Mouse (Mus musculus): Measurements from ENCODE around the gene Ints6.
A peak's percentile ranks its signal among the peaks of the same experiment; 100 is the strongest.
"Not testable (repeated sequence)": the region's sequence is repeated elsewhere in the genome, so short reads cannot be mapped to it uniquely, and the experiment has no call there.

The Ints6 gene

DNA sequence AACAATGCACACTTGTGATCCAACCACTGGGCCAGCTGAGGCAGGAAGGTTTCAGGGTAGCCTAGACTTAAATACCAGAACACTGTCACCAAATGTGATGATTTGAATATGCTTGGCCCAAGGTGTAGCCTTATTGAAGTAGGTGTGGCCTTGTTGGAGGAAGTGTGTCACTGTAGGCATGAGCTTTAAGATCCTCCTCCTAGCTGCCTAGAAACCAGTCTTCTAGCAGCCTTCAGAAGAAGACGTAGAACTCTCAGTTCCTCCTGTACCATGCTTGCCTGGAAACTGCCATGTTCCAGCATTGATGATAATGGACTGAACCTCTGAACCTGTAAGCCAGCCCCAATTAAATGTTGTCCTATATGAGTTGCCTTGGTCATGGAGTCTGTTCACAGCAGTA is 25.3 kb downstream of the Ints6 start:
- no peak for DNase-seq

DNA sequence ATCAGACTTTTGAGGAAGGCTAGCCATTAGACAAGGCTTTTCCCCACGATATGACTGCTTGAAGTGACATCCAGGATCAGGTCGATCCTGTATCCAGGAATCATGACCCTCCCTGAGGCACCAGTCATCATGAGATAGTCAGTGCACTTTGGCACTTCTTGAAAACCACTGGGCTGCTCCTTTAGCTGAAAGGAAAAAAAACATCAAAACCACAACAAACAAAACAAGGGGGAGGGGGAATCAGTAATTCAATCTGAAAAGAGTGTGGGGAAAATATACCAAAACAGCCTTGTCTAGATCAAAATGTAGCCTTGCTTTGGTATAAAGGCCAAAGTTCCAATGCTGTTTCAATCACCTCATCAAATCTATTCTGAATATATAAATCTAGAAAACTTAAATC is 27.3 kb downstream of the Ints6 start:
- no peak for DNase-seq

DNA sequence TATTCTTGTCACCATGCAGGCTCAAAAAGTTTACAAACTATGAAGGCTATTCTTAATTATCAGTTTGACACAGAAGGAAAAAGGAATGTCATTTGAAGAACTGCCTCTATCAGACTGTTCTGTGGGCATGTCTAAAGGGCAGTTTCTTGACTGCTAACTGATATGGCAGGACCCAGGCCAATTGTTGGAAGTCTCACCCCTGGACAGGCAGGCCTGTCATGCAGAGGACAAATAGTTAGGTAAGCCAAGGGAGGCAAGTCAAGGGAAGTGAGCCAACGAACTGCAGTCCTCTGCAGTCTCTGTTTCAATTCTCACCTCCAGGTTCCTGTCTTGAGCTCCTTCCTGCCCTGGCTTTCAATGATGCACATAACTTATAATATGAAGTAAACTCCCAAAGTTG is 29.1 kb downstream of the Ints6 start:
- DNase-seq, result no peak

DNA sequence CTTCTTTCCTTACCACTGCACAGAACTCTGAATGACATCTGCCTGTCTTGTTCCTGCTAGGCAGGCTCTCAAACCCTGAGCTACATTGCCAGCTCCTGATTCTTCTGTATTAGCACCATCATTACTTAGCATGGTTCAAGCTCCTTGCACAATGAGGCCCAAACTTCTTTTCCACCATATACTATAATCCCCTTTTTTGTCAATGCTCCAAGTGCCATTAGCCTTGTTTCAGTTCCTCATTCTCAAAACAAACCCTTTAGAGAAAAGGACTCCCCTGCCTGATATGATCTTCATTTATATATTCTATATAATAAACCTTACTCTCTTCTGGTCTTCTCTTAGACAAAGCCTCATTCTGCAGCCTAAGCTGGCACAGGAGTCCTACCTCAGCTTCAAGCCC is 36.4 kb downstream of the Ints6 start:
- DNase-seq, result no peak

DNA sequence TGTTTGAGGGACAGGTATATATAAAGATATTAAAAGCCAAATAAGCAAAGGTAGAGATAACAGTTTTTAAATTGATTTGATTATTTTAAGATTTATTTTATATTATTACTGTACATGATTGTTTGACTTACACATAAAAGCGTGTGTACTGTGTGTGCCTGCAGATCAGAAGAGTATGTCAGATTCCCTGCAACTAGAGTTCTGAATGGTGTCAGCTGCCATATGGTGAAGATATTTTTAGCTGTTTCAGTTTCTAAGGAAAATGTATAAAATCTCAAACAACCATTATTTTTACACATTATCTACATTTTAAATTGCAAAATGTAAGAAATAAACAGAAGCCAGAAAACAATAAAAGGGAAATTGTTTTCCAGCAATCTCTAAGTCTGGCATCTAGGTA is 39.3 kb downstream of the Ints6 start:
- DNase-seq, result no peak

DNA sequence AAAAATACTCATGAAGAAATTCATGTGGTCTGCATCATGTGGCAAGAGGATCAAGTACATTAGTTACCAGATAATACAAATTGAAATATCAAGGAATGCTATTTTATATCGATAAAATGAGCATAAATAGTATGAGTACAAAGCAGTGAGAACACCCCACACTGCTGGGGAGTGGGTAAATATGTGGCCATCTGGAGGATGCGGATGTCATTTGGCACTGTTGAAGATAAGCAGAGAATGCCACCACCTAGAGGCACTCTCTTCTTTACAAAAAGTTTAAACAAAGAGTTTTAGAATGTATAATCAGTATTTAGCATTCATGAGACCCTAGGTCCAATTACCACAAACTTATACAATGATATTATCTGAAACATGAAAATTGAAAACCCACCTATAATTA is 42.8 kb downstream of the Ints6 start:
- peak in 1 of 2 experiments; percentile 27 for DNase-seq

DNA sequence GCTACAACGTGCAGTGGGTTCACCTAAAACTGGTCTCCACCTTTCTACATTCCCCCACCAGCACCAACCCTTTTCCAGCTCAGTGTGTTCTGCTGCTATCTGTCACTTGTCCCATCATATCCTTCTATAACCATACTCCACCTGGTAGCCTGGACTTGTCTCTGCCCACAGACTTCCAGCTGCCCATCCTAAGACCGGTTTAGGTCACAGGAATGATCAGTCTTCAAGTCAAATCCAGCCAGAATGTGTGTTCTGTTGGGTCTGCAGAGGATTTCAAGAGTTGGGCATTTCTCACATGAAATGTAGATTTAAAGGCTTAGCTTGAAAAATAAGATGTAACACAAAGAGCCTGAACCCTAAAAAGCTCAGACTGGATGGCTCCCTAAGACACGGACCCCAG is 87.3 kb downstream of the Ints6 start:
- DNase-seq, result peak in 1 of 2 experiments; percentile 12

DNA sequence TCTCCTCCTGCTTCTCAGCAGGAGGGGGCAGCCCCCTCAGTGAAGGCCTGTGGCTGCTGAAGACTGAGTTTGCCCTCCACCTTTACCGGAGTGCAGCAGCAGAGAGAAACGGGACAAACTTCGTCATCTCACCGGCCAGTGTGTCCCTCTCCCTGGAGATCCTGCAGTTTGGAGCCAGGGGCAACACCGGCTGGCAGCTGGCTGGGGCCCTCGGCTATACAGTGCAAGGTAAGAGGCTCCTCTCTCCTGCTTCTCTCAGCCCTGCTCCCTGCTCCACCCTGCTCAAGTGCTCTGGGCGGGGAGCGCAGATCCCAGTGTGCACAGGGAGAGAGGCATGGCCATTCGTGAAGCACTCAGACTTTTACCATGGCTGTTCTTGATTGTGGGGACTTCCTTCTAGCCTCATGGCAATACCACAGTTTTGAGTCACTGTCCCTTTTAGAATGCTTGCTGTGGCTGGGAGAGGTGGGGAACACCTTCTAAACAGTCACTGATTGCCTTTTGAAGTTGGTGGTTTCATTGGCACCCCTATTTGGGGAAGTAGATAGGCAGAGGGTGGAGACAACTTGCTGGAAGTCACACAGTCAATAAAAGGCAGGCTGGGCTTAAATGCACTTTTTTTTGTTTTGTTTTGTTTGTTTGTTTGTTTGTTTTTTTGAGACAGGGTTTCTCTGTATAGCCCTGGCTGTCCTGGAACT is 95.8 kb downstream of the Ints6 start:
- no peak for DNase-seq

DNA sequence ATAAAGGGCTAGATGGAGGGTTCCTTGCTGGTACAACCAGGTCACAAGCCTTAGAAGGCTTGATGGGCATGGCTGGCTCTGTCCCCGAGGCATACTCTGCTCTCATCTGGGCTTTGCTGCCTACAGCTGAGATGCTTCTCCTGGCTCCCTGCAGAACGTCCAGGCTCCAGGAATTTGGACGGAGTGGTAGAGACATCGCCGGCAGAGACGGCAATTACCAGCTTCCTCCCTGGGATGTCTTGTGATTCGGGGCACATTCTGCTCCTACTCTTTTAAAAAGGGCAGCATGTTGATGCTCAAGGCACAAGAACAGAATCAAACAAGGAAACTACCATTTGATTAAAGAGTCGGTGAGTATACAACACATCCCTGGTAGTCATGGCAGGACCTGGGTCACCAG is 97.6 kb downstream of the Ints6 start, which contains the start of gene Serpine3:
Gene Serpine3 (plus strand): TSS at position 301 of the 400 bp plus-strand sequence.
- no peak for DNase-seq

DNA sequence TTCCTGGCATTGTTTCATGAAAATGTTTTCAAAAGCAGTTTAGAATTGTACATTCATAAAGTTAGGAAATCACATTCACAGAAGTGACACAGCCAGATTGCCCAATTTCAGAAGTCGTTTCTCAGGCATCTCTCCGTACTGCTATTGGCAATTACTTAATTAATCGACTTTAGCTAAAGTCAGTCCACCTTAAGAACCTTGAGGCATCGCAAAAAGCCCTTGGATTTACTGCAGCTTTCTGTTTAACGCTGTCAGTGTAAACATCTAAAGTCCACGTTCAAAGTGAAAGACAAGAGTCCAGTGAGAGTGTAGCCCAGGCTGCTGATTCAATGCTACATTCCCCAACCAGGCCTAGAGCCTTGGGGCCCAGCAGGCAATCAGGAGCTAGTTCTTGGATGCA is 98.6 kb downstream of the Ints6 start:
- DNase-seq, result no peak

DNA sequence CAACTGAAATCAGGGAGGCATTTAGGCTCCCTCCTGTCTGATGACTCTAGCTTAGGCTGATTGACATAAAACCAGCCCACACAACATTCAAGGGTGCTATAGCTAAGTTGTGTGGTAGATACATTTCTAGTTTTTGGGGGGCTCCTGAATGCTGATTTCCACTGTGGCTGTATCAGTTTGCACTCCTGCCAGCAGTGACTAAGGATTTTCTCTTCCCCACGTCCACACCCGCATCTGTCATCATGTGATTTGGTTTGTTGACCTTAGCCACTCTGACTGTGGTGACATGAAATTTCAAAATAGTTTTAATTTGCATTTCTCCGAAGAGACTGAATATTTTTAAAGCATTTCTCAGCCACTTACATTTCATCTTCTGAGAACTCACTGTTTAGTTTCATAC is 103.5 kb downstream of the Ints6 start:
- no peak for DNase-seq

DNA sequence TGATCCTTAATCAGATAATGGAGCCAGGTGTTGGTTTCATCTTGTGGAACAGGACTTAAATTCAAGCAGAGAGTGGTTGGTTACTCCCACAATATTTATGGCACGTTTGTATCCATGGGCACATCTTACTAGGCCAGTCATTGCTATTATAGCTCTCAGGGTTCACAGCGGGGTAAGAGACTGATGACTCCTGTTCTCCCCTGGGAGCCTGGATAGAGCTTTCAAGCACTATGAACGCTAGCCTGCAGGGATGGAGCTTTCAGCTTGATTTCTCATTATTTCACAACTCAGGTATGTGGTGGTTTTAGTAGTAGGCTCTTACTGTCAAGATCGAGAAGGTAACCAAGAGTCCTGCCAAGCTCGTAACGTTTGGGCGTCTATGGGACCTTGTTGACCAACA is 105.0 kb downstream of the Ints6 start:
- DNase-seq, result no peak

DNA sequence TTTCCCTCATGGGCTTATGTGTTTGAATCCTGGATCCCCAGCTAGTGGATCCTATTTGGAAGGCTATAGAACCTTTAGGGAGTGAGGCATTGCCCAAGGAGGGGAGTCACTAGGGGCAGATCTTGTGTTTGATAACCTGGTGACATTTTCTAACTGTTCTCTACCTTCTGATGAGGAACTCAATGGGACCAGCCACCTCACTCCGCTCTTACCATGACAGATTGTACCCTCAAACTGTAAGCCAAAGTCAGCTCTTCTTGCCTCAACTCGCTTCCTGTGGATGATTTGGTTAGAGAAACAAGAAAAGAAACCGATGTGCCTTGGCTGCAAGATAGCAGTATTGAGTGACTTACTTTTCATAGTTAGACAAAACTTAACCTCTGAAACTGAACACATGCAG is 109.2 kb downstream of the Ints6 start:
- DNase-seq, result no peak

DNA sequence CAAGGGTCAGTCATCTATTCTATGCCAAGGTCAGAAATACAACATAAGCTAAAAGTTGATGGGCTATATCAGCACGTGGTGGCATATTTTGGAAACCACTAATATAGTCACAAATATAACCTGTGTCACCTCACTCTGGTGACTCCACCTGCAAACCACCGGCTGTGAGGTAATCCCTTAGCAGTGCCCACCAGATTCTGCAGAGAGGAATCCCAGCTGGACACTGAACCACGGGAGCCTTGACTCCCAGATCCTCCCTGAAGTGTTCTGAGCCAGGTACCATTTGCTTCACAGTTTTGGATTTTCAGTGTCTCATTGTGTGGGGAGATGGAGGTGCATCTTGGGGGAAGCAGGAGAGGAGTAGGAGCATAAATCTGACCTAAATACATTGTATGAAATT is 110.6 kb downstream of the Ints6 start:
- no peak for DNase-seq

DNA sequence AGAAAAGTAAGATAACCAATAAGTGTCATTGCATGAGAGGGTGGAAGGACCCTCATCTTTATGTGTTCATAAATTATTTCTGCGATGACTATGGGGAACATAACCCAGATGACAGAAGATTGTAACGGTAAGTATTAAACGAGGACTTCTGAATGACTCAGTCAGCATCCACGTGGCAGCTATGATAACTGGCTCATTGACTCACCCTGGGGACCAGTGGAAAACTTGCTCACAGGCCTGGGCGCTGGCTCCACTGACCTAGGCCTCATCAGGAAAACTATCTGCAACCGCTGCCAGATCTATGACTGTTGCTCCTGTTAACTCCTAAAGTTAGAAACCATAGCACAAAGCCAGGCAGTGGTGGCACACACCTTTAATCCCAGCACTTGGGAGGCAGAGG is 112.6 kb downstream of the Ints6 start:
- no peak for DNase-seq

DNA sequence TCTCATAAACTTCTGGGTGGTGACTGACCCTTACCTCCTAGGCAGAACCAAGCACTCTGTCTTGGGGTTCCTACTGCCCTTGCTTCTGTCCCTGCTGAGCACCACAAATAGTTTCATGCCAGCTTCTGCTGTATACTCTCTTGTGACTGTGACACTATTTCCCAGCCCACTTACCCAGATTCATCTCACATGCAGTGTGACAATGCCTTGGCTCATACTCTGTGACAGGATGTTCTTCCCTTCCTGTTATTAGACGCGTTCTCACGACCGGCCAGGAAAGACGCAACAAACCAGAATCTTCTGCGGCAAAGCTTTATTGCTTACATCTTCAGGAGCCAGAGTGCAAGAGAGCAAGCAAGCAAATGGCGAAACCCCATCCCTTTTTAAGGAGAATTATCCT is 118.6 kb downstream of the Ints6 start:
- DNase-seq, result not testable (repeated sequence)

DNA sequence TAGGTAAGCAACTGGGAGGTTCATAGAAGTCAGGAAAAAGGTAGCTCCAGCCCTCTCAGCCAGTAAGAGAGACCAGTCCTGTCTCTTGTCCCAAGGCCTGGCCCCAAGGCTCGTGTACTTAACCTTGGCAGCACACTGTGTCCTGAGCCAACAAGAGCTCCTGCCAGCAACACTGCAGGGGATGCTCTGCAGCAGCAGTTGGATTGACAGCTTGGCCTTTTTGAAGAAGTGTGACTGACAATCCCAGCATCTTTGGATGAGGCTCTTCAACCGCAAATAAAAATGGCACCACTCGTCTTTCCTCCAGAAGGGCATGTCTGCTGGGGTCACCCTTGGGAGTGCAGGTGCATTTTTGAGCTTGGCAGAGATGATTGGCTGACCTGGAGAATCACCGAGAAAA is 120.6 kb downstream of the Ints6 start:
- DNase-seq, result peak in 1 of 2 experiments; percentile 11

DNA sequence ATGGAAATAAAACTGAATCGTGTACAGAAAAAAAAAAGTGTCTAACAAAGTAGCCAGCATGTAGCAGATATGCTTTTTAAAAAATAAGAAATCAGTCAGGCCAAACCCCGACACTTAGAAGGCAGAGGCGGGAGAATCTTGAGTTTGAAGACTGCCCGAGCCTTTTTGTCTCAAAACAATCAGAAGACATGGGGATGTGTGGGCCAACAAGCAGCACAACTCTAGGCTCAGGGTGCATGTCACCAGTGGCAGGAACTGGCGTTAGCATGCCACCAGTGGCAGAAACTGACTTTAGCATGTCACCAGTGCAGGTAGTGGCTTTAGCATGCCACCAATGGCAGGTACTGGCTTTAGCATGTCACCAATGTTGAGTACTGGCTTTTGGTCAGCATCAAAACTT is 121.4 kb downstream of the Ints6 start:
- no peak for DNase-seq

DNA sequence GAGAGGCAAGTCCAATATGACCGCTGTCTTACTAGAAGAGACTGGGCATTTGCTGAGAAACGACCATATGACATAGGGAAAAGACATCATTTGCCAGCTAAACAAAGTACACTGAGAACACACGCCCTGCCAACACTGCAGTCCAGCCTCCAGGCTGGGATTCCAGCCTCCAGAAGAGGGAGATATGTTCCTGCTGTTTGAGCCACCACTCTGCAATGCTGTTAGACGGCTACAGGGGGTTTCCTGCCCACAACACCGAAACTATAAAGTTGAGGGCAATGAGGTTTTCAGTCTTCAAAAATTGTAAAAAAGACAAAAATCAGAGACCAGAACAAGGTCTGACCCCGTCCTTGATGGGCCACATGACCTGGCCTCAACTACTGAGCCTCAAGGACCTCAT is 121.9 kb downstream of the Ints6 start:
- no peak for DNase-seq

DNA sequence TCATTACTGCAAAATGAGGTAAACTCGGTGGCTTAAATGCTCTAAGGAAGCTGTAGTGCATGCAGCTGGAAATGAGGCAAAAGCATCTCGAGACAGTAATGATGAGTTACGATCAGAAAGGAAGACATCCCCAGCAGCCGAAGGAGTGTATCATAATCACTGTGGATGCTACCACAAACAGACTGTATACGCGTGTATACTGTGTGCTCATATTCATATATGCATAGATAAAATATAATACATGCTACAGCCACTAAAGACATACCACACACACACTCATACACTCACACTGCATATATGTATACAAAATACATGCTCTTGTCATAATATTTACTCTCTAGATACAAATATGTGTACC is 122.6 kb downstream of the Ints6 start:
- DNase-seq, result no peak

DNA sequence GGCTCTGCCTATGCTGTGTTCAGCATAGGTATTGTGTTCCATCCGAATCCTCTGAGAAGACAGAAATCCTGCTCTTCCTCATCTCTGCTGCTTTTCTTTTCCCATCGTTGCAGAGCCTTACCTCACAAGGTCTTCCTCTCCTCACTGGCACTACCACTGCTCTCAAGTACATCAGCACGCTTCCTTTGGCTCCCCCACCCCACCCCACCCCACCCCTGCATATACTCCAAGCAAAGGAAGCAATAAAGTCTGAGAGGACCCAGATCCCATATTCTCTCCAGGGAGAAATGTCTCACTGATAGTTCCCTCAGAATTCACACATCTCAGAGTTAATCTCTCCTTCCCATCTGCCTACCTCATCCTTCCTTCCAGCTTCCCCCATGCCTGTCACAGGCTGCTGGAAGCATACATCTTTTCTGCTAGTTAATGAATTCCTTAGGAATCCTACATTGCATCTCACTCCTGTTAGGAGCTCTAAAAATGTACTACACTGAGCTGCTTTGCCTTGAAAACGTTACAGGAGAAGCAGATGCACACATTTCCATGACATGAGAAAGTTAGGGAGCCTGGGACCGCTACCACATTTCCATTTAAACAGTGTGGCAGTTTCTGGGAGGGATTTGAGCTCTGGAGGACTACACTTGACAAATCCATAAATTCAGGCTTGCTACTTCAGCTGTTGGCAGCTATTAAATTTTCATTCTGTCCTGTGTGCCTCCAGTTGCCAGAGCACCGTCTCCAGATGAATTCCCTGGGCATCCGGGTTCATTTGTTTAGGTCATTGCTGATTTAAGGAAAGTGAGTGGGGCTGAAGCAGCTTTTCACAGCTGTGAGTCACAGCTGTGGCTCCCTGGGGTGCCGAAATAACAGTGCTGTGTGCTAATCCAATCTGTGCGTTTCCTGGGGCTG is 123.3 kb downstream of the Ints6 start:
- no peak for DNase-seq

DNA sequence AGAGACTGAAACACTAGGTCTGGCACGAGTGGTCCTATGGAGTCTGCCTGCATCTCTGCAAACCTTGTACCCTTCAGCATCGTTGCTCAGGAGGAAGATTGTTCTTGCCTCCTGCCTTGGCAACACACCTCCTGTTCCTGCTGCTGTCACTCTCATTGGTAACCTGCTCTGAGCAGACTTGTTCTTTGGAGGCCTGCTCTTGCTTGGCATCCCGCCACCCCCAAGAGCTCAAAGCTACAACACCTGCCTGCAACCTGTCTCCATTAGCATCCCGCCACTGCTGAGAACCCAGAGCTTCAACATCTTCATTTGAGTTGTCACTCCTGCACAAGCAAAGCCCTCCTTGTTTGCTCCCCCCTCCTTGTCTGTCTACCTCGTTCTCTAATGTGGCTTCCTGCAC is 133.0 kb downstream of the Ints6 start:
- peak; percentile 83 to 87 for DNase-seq

All from cerebellum, adult 18-20 months (tissue).